Mouse (Mus musculus): Measurements from ENCODE around the gene Bend3. TPM values are rescaled to one million over a fixed set of nuclear protein-coding genes. Genes with fewer than 3 reads are reported as not detected.

Gene Bend3
- total RNA-seq (2015) (1.5 and 2.4 TPM in 2 replicates), total RNA-seq (2017) (0.84 and 1.1 TPM in 2 replicates)

DNA sequence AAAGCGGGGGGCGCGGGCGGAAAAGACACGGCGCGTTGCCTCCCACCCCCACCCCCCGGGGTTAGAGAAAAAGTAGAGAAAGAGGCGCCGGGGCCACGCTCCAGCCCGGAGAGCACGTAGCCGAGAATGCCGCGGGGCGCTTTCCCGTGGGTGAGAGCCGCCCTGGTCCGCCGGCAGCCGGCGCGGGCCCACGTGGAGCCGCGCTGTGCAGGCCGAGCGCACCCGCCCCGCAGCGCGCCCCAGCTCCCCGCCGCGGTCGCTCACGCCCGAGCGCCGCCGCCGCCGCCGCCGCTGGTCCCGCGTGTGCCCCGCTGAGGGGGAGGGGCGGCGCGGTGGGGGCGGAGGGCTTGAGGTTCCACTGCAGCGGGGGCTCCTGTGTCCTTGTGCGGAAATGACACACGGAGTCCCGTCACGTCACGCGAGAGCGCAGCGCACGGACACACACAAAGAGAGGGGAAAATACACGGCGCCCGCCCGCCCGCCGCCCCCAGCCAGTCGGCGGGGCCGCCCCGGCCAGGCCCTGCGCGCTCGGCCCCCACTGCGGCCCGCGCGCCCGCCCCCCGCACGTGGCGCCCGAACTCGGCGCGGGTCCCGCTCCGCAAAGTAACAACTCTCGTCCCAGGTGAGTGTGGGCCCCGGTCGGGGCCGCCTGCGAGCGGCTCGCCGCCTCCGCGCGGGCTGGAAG is at the start of gene Bend3:
Bend3 (plus strand) TSS at position 81 of the 685 bp plus-strand sequence.
- peak; percentile 35 for ATAC-seq (ENCODE audit: poor library complexity, severe bottlenecking)

DNA sequence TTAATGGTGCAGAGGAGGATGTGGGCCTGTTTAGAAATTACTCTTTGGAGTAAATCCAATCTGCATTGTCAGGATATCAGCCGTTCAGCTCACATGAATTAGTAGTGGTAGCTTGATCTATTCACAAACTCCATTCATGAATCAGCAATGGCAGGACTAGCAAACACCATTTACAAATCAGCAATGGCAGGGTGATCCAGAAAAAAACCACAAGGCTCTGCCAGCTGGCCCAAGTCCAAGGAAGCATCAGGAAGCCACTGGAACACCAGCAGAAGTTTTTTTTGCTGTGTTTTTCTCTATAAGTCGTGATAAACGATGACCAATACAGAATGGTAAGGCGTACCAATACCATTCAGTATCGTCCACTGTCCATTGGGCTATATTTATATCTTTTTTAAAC is 48.0 kb upstream of the Bend3 start:
- ATAC-seq (ENCODE audit: poor library complexity, severe bottlenecking): no peak

DNA sequence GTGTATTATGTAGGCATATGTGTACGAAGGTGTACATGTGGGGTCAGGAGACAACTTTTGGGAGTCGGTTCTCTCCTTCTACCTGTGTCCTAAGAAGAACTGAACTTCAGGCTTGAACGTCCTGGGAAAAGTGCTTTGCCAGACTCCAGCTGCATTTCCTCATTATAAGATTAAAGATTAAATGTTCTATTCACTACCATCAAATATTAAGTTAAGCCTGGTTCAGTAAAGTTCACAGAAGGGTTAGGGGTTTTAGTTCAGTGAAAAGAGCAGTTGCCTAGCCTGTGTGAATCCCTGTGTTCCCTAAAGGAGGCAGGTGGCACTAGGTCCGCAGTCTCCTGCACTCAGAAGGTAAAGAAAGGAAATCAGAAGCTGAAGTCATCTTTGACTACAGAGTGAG is 44.3 kb upstream of the Bend3 start:
- no peak for ATAC-seq (ENCODE audit: poor library complexity, severe bottlenecking)

DNA sequence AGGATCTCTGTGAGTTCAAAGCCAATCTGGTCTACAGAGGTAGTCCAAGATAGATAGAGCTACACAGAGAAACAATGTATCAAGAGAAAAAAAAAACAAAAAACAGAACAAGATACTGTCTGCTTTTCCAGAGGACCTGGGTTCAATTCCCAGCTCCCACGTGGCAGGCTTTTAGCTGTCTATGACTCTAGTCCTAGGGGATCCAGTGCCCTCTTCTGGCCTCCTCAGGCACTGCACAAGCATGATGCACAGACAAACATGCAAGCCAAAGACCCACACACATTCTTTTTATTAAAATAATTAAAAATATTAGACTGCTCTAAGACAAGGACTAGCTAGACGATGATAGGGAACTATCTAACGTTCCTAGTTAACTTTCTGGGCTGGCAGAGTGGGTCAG is 42.9 kb upstream of the Bend3 start:
- ATAC-seq (ENCODE audit: poor library complexity, severe bottlenecking): no peak

DNA sequence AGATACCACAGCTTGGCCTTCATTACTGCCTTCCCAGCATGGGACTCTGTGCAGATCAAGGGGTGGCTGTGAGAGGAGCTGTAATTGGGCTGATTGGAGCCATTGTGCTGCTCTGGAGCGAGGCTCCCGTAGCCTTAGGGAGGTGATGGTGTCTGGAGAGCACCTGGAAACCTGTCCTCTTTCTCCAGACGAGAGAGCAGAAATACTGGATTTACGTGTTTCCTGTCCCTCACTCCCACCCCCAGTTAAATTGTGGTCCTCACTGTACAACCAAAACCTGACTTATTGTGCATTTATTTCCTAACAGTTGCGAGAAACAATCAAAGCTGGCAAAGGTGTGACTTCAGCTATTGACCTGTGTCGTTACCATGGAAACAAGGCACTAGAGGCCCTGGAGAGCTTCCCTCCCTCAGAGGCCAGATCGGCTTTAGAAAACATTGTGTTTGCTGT is 39.1 kb upstream of the Bend3 start:
- ATAC-seq (ENCODE audit: poor library complexity, severe bottlenecking): no peak

DNA sequence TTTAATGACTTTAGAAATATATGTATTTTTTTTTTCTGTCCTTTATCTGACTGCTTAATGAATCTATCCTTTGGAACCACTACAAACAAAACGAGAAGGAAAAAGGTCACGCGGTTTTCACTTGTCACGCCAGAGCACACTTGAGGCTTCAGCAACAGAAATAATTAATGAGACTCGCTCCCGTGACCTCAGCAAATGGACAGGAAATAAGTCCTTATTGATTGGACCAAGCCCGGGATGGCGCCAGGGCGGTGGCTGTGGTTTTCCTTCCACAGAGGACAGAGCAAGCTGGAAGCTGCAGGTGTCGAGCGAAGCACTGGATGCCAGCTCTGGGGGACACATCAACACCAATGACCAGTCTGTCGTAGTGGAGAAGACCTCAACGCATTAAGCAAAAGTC is 38.6 kb upstream of the Bend3 start:
- no peak for ATAC-seq (ENCODE audit: poor library complexity, severe bottlenecking)

DNA sequence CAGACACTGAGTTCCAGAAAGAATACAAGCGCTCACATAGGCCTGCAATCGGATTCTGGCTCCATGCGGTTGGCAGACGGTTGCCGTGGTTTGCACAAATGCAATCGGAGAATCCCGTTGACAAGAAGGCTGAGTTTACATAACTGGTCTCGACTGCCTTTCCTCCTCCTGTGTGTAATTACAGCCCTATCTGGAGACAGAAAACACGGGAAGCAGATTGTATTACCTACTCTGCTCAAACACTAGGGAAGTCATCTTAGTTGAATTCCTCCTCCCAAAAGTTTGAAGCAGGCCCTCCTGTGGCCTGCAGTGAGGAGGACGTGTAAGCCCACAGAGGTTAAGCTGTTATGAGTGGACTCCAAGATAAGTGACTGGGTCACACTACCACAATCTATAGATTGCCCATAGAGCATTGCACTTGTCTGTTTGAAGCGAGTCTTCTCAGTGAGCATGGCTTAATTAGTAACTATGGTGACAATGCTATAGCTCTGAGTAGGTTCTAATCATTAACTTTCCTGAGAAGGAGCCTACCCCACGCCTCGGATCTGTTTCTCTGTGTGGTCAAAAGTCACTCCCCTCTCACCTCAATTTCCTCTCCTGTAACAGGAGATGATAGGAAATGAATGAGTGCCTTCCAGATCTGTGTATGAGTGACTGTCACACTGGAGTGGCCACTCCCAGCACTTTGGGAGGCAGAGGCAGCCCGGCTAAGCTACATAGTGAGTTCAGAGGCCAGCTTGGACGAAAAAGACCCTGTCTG is 37.5 kb upstream of the Bend3 start:
- ATAC-seq (ENCODE audit: poor library complexity, severe bottlenecking): no peak

DNA sequence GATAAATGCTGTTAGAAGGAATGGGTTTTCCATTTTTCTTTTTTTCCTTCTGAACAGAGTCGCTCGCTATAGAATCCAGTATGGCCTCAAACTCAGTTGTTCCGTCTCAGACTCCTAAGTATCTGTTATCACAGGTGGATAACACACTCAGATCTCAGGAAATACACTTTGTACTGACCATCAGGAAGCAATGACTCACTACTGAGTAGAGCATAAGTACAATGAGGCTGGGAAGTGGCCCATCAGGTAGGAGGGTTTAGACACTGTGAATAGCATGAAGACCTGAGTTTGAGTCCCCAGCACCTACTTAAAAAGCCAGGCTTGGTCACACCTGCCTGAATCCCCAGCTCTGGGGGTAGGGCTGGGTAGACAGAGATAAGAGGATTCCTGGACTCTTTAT is 30.0 kb upstream of the Bend3 start:
- ATAC-seq (ENCODE audit: poor library complexity, severe bottlenecking): no peak

DNA sequence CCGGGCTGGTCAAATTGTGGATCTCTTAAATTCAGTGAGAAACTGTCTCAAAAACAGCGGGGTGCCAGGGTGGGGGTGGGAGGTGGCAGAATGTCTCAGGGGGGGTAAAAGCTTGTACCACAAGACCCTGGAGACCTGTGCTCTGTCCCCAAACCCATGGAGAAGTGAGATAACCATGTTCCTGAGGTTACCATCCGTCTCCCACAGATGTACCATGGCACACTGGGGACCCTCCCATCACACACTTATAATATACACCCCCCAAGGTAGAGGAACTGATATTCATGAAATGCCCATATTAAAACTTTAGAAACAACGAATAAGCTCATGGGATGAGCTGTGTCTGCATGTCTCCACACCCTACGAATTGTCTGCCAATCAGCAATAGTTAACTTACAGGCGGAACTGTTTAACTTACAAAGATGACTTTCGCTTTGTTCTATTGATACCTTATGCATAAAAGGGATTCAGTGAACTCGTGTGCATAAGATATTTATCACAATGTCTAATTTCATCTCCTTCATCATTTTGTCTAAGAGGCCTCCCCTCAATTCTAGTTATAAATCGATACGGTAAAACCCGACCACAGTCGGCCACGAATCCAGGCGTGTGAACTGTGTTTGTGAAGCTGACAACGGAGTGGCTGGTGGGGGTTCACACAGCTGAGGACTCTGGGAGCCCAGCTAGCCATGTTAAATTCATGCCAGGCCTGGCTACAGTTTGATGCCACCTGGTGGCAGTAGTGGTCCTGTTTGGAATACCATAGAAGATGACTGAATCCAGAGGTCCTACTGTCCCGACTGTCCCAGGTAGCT is 26.6 kb upstream of the Bend3 start:
- ATAC-seq (ENCODE audit: poor library complexity, severe bottlenecking): peak; percentile 49

DNA sequence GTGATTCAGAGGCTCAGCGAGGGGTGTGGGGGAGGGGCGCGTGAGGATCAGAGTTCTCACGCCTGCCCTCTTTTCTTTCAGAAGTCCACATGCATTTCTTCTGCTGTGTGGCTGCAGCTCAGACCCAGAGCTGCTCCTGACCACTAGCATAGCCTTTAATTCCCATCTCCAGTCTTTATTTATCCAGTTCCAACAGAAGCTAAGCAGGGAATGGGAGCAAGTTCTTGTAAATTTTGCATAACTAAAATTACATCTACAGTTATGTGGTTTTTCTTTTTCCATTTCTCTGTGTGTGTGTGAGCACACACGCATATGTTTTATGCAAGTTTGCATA is 26.0 kb upstream of the Bend3 start:
- no peak for ATAC-seq (ENCODE audit: poor library complexity, severe bottlenecking)

DNA sequence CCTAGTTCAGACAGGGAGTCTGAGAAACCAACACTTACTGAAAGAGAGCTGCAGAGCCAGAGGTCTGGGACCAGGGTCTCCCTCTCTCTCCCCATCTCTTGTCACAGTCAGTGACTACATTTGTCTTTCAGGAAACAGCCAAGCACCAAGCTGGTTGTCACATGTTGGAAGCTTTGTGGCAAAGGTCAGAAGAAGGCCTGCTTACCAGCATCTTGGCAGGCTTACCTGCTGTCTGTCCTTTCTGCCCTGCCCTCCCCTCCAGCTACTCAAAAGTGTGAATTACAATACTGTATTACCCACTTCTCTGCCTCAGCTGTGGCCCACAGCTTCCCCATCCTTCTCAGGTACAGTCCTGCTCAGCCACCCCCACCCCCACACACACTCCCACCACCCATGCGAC is 24.4 kb upstream of the Bend3 start:
- no peak for ATAC-seq (ENCODE audit: poor library complexity, severe bottlenecking)

DNA sequence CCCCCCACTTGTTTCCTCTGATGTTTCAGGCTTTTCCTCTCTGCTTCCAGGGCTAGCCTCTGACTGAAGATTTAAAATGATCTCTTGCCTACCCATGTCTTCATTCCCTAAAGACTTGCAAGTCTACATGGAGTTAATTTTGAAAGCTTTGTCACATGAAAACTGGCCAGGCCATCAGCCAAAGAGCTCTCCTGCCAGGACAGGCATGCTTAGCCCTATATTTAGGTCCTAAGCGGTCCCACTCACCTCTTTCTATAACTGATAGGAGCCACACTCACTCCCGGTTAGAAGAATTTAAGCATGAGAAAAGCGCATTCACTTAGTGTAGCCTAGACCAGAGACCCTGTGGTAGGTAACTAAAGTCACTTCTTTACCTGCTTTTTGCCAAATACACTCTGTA is 24.0 kb upstream of the Bend3 start:
- ATAC-seq (ENCODE audit: poor library complexity, severe bottlenecking): no peak

DNA sequence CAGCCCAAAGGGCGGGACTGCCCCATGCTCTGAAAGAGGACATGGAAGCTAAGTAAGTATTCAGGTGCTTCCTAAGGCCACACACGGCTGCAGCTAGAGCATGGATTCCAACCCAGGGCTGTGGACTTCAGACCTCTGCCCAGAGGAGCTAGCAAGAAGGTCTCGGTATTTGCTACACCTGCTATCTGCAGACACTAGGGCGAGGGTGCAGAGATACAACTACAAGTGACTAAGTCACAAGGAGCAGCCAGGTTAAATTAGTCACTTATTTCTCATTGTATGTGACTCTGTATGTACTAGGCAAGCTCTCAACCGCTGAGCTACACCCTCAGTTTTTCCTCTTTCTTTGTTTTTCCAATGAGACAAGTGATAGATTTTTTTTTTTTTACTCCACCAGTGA is 15.8 kb upstream of the Bend3 start:
- no peak for ATAC-seq (ENCODE audit: poor library complexity, severe bottlenecking)

DNA sequence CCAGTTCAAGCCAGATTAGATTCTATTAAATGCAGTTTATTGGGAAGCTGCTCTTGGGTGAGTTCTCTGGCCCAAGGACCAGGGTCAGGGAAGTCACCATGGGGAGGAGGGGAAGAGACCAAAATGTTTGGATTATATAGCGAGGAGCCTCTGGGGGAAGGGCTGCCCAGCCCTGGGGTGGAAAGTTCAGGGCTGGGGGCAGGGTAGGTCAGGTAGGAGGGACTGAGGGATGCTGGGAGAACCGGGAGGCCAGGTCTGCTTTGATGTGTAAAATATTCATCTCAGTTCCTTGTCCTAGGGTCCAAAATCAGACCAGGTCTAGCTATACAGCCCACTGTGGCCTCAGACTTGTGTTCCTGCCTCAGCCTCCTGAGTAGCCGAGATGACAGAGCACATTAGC is 15.4 kb upstream of the Bend3 start:
- ATAC-seq (ENCODE audit: poor library complexity, severe bottlenecking): no peak

DNA sequence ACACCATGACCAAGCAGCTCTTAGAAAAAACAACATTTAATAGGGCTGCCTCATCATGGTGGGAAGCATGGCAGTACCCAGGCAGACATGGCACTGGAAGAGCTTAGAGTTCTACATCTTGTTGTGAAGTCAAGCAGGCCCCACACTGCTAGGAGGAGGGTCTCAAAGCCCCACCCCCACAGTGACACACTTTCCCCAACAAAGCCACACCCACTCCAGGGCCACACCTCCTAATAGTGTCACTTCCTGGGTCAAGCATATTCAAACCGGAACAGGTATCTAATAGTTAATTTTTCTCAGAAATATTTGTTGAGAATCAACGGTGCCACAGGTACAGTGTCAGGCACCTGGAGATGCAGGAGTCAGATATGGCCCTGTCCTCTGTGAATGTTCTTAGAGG is 12.4 kb upstream of the Bend3 start:
- ATAC-seq (ENCODE audit: poor library complexity, severe bottlenecking): no peak

DNA sequence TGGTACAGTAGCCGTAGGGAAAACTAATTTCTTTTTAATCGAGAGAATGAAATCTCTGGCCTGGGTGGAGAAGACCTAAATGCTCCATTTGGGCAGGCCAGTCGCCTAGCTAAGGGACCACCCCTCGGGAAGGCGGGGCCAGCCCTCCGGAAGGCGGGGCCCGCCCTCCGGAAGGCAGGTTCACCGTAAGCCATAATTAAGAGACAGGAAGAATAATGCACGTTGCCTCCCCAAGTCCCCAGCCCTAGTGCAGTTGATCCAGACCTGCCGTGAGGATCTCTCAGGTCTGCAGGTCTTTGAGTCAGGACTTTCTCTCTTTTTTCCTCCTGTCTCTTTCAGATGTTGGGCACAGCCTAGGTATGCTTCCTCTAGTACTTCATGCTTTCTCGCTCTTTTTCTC is 11.0 kb upstream of the Bend3 start:
- 0 out of 2 replicates have a peak, but pooled peaks have one; percentile 35 for ATAC-seq (ENCODE audit: poor library complexity, severe bottlenecking)

DNA sequence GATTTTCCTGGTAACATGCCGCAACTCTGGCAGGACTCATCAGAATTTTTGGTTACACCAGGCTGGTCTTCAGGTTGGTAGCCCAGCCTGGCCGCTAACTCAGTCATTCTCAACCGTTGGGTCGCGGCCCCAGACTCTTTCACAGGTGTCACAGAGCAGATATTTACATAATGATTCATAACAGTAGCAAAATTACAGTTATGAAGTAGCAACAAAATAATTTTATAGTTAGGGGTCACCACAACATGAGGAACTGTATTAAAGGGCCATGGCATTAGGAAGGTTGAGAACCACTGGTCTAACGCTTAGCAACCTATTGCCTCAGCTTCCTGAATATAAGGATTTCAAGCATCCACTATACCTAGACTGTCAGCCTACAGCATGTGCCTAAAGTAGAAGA is 10.3 kb upstream of the Bend3 start:
- no peak for ATAC-seq (ENCODE audit: poor library complexity, severe bottlenecking)

DNA sequence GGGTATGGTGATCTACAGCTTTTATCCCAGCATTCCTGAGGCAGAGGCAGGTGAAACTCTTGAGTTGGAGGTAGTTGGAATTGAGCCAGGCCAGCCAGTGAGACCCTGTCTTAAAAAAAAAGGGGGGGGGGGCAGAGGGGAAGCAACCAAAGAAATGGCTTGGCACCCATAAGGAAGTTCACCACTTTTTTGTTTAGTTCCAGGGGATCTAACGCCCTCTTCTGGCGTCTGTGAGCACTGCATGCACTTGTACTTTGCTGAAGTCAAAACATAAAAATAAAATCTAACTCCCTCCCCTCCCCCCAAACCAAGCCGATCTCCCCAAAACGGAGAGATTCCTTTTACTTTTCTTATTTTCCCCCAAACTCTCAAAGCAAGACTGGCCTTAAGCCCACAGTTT is 3.3 kb upstream of the Bend3 start:
- no peak for ATAC-seq (ENCODE audit: poor library complexity, severe bottlenecking)

DNA sequence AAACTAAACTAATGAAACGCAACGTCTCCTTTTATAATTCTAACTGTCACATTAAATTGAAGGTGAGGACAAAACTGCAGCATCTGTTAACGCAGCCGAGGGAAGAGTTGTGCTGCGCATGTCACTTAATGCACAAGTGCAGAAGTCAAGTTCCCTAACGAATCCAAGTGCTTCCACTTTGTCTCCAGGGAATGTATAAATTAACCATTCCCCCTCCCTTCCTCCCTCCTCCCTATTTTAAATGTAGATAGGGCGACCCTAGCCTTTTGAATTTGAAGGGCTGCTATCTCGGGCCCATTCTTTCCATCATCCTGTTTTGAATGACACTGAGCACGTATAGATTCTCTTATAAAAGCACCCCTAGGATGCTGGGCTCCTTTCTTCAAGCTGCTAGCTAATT is 1.2 kb upstream of the Bend3 start:
- no peak for ATAC-seq (ENCODE audit: poor library complexity, severe bottlenecking)

DNA sequence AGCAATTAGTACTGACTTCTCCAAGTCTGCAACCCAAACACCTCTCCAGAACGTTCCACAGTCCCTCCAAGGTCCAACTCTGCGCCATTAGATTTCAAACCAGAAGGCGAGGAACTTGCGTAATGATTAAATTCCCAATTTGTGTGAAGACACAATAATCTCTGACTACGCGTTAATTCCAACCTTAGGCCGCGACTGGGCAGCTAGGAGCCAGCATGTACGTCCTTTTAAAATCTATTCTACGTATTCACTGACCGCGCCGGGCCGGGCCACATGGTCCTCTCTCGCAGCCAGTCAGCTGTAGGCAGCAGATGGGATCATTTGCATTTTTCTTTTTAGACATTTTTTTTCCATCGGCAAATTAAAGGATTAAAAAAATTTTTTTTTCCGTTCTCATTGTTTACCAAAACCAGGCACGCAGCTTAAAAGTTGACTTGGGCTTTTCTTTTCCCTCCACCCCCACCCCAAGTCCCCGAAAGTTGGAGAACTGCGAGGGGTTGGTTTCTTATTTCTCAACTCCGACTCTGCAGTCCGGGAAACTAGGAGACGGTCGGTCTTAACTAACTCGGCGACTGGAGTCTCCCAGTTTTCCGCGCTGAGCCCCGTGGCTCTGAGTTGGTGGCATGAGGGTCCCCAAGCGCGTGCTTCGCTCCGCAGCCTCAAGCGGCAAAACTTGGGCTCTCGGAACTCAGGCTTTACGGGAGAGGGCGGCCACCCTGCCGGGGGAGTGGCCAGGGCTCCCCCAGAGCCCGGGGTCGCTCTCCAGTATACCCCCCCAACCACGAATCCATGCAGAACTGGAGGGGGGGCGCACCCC is 558 bp upstream of the Bend3 start:
- ATAC-seq (ENCODE audit: poor library complexity, severe bottlenecking): no peak
